Mouse (Mus musculus) kidney, adult 9 months (tissue): ENCODE results near the gene Scfd2.

Experiments used
- DNase-seq: peaks from one replicate; pipeline ENCODE4 v3.0.0; 2022

Scfd2 gene

GRCm38 (mm10) chr5:74531630-74532280, at the start of gene Scfd2:
TSS of gene Scfd2 (minus strand) at chr5:74531759.
- peak; percentile 97 for DNase-seq

- no peak for DNase-seq
Measured at GRCm38 (mm10) chr5:74571767-74572166, 40.2 kb upstream of the Scfd2 start.

- DNase-seq, result peak; percentile 16
Measured at GRCm38 (mm10) chr5:74561151-74561550, 29.6 kb upstream of the Scfd2 start.

- no peak for DNase-seq
Measured at GRCm38 (mm10) chr5:74549566-74549965, 18.0 kb upstream of the Scfd2 start.

- no peak for DNase-seq
Measured at GRCm38 (mm10) chr5:74545606-74546005, 14.0 kb upstream of the Scfd2 start.

GRCm38 (mm10) chr5:74536180-74536947, 4.8 kb upstream of the Scfd2 start:
- no peak for DNase-seq

- DNase-seq, result peak; percentile 87
Measured at GRCm38 (mm10) chr5:74535240-74536021, 3.9 kb upstream of the Scfd2 start, which contains the start of gene Fip1l1. TSS of gene Fip1l1 (plus strand) at chr5:74535449.

- no peak for DNase-seq
Measured at GRCm38 (mm10) chr5:74530785-74531184, 774 bp downstream of the Scfd2 start.

GRCm38 (mm10) chr5:74527025-74527424, 4.5 kb downstream of the Scfd2 start:
- DNase-seq, result no peak

GRCm38 (mm10) chr5:74511686-74512085, 19.9 kb downstream of the Scfd2 start:
- DNase-seq, result no peak

GRCm38 (mm10) chr5:74492705-74493104, 38.9 kb downstream of the Scfd2 start:
- no peak for DNase-seq

- DNase-seq, result no peak
Measured at GRCm38 (mm10) chr5:74484646-74485045, 46.9 kb downstream of the Scfd2 start.

GRCm38 (mm10) chr5:74482633-74483032, 48.9 kb downstream of the Scfd2 start:
- DNase-seq, result no peak

- DNase-seq, result no peak
Measured at GRCm38 (mm10) chr5:74482034-74482433, 49.5 kb downstream of the Scfd2 start.

GRCm38 (mm10) chr5:74480409-74480808, 51.1 kb downstream of the Scfd2 start:
- peak; percentile 14 for DNase-seq

- no peak for DNase-seq
Measured at GRCm38 (mm10) chr5:74479947-74480346, 51.6 kb downstream of the Scfd2 start.

- DNase-seq, result no peak
Measured at GRCm38 (mm10) chr5:74479157-74479556, 52.4 kb downstream of the Scfd2 start.

GRCm38 (mm10) chr5:74476551-74476950, 55.0 kb downstream of the Scfd2 start:
- DNase-seq, result no peak

- no peak for DNase-seq
Measured at GRCm38 (mm10) chr5:74473117-74473516, 58.4 kb downstream of the Scfd2 start.

GRCm38 (mm10) chr5:74470819-74471218, 60.7 kb downstream of the Scfd2 start:
- DNase-seq, result no peak

- no peak for DNase-seq
Measured at GRCm38 (mm10) chr5:74469620-74470019, 61.9 kb downstream of the Scfd2 start.

GRCm38 (mm10) chr5:74467753-74468152, 63.8 kb downstream of the Scfd2 start:
- no peak for DNase-seq

GRCm38 (mm10) chr5:74456759-74457158, 74.8 kb downstream of the Scfd2 start:
- no peak for DNase-seq
